Mouse (Mus musculus) left cerebral cortex, adult 9 months (tissue): Measurements from ENCODE around the gene Suds3.

Source experiments
- DNase-seq, 2 experiments: peaks; one replicate each; pipeline ENCODE4 v3.0.0; 2022; ENCODE audit warnings: low spot score in 2 of 2

Suds3 gene

DNA sequence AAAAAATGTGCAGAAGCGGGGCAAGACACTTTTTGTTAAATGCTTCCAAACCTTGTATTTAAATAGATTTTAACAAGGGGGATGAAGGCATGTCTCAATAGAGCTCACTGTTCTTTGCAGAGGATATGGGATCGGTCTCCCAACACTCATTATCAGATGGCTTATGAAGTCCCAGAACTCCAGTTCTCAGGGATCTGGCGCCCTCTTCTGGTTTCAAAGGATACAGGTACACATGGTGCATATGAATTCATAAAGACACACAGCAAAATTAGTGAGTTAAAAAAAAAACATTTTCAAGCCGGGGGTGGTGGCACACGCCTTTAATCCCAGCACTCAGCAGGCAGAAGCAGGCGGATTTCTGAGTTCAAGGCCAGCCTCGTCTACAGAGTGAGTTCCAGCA, 2.6 kb downstream of the Suds3 start:
- DNase-seq, result no peak

DNA sequence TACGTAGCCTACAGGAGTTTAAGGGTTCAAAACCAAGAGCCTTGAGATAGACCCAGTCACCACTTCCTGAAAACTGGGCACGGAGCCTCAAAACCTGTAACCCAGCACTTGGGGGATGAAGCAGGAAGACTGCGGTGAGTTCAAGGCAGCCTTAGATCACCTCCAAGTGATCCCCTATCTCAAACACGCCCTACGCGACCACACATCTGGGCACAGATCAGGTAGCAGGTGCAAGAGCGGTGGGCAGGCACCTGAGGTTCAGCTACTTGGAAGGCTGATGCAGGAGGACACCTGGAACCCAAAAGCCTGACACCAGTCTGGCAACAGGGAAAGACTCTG, 4.2 kb downstream of the Suds3 start:
- no peak for DNase-seq

GRCm38 (mm10) chr5:117111064-117111773, 4.7 kb downstream of the Suds3 start:
- no peak for DNase-seq

- no peak for DNase-seq
Observed at GRCm38 (mm10) chr5:117109522-117109921, 6.4 kb downstream of the Suds3 start.

DNA sequence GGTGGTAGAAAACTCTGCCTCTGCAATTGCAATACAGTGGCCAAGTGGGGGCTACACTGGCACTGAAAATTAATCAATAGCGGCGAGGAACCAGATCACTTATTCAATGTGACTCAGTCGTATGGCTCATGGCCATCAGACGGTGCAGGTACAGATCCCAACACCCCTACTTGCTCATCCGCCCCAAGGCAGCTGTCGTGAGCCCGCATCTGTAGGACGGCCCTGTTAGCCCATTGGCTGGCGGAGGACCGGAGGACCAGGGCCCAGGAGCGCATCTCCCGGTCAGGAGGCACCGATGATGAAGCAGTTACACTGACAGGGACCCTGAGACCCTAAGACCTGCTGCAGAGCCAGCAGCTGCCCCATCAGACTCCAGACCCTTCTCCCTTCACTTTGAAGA, 7.2 kb downstream of the Suds3 start:
- DNase-seq, result no peak

DNA sequence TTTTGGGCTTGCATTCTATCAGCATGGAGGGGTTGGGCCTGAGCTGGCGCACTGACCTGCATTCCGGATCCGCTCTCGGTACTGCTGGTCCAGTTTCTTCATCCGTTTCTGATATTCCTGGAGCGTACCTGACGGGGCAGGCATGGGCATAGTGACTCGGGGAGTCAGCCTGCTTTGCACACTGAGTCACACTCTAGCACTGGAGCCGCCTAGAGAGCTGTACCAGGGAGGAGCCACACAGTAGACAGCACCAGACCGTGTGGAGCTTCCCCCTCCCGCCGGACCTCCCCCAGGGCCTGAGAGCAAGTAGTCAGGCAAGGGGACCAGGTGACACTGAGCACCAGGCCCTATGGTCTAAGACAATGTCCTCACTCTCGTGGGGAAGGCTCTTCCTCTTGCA, 7.6 kb downstream of the Suds3 start:
- DNase-seq, result no peak

DNA sequence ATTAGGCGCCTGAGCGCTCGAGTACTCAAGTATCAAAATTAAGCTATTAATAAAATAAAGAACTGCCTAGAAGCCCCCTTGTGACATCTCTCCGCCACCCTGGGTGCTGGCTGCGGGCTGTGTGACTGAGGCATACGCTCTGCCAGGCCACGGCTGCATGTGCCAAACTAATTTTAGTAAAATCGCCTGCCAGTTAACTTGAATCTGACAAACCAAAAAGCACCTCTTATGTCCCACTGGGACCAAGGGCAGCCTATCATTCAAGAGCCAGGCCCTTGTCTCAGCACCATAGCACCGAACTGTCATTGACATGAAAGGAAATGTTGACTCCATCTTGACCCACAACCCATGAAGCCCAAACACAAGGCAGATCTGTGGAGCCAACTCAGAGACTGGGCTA, 10.2 kb downstream of the Suds3 start:
- no peak for DNase-seq

DNA sequence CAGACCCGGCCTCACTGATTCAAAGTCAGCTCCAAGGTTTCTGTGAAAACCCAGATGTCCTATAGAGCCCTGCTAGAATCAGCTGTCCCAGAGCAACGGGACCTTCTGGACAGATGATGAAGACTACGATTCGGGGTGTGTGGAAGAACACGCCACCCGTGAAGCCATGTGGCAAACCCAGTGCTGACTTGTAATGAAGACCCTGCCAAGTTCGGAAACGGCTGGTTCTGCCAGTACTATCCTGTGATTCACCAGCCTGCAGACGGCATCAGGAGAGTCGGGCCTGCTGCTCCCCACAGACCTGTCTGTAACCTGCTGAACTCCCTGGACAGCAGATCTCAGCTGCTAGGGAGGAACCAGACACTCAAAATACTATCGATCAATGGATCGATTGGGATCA, 11.6 kb downstream of the Suds3 start:
- no peak for DNase-seq

DNA sequence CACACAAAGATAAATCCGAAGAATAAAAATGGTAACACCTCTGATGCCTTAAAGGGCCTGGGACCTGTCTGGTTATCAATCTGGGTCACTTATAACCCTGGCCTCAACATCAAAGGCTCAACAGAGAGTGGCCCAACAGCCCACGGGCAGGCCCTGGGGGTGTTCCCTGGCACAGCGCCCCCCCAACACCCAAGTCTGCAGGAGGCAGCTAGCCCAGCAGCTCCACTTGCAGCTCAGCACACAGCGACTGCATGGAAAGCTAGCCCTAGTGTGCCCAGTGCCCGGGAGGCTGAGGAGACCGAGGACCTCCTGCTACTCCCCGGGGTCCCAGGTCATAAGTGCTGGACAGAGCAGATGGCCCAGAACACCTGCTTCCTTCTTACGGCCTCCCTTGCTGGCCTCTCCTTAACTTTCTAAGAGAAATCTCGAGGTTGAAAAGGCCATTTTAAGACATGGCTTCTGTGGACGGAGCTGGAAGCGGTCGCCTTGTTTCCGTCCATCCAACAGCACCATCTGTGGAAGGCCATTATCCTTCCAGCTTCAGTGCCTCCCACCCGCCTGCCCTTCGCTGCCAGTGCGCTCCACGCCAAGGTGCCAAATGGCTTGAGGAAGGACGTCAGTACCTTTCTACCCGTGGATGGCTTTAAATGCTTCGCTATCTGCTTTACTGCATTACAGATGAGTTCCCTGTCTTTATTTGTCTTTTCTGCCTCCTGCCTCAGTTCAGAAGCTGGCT, 12.6 kb downstream of the Suds3 start:
- DNase-seq, result no peak

DNA sequence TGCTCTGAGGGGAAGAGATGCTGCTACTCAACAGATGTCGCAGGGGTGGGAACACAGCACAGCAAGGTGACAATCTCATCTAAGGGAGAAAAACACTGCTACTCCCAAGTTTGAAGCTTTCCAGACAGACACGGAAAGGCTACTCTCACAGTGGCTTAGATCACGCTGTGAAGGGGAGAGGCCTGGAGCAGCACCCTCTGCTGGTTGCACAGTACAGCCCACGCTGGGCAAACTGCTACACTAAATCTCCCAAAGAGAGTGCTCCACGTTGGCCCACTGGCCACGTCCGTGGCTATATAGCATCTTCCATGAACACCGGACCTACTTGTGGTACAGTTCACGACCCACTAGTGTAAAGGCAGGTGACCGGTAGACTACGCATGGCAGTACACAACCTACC, 16.2 kb downstream of the Suds3 start:
- DNase-seq, result no peak

GRCm38 (mm10) chr5:117099008-117099407, 16.9 kb downstream of the Suds3 start:
- DNase-seq, result no peak

DNA sequence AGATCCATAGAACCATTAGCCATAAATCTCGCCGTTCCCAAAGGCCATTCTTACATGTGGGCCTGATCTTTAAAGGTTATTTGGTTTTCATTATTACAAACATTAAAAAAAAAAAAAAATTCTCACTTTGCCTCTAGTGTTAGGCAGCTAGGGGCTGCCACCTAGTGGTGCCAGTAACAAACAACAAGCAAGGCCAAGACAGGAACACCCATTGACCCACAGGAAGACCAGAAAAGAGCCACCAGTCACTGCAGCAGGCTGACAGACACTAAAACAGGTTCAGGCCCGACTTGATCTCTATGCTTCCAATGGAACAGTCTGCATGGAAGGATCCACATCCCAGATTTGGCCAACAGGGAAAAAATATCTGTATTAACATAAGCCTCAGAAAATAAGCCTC, 19.2 kb downstream of the Suds3 start:
- DNase-seq, result peak in 1 of 2 experiments; percentile 56

- peak in 1 of 2 experiments; percentile 49 for DNase-seq
Observed at GRCm38 (mm10) chr5:117094431-117094830, 21.5 kb downstream of the Suds3 start.

DNA sequence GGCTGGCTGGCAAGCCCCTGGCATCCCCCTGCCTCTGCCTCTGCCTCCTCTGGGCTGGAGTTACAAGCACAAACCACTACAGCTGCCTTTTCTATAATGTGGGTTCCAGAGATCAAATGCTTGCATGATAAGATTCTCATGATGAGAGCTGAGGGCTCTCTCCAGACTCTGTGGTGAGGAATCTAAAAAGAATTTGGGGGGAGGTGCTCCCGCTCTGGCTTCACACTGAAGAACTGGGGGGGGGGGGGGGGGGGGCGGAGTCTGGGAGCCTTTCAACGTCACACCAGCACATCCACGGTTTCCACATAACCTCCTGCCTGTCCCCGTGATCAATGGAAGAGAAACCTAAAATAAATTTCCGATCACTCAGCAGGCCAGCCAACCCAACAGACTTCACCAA, 26.1 kb downstream of the Suds3 start:
- DNase-seq, result no peak

DNA sequence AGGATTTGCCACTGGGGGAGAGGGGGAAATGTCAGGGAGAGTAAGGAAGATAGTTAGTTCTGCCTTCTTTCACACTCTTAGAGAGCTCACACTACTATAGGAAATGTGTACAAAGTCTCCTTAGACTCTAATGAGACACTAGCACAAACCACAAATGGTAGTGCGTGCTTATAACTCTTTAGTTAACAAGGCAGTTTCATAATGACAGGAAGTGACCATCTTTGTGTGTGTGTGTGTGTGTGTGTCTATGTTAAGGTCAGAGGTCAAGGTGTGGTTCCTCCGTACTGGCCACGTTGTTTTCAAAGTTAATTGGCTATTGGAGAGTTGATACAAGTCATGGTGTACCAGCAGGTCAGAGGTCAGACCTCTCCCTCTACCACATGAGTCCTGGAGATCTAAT, 26.8 kb downstream of the Suds3 start:
- DNase-seq, result no peak

- DNase-seq, result no peak
Observed at GRCm38 (mm10) chr5:117087718-117088117, 28.2 kb downstream of the Suds3 start.

- peak in 1 of 2 experiments; percentile 46 for DNase-seq
Observed at GRCm38 (mm10) chr5:117069498-117069894, 46.4 kb downstream of the Suds3 start.

DNA sequence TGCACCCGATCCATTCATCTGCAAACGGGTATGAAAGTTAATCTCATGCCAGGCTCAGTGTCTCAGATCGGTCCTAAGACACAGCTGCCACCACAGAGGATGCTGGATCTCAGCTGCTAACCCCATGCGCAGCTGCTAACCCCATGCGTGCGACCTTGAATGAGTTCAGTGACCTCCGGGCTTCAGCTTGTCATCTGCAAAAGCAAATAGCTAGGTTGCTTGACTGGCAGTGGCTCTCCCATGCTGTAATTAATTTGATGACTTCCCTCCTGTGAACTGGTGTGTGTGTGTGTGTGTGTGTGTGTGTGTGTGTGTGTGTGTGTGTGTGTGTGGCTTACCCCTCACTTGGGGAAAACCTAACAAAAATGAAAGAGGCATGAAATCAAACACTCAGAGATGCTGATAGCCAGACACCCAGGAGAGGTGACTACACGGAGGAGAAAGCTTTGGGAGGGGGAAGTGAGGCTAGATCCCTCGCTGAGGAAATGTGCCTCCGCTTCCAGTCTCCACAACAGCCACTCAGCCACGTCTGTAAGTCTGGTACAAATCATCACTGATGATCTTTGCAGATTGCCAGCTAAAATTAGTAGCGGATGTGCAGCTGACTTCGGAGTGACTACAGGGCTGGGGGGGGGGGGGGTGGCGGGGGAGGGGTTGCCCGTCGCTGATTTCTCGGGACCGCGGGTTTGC, 47.0 kb downstream of the Suds3 start:
- no peak for DNase-seq

DNA sequence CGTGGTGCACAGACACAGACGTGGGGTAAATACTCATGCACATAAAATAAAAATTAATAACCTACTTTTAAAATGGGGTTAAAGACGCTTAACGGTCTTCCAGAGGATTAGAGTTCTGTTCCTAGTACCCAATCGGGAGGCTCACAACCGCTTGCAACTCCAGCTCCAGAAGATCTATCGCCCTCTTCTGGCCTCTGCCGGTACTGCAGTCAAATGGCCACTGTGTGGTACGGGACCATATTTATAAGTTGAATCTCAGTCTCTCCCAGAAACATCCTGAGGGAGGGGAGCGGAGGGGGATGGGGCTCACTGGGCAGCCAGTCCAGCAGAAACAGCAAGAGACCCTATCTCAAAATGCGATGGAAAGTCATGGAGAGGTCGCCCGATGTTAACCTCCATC, 47.7 kb downstream of the Suds3 start:
- no peak for DNase-seq

DNA sequence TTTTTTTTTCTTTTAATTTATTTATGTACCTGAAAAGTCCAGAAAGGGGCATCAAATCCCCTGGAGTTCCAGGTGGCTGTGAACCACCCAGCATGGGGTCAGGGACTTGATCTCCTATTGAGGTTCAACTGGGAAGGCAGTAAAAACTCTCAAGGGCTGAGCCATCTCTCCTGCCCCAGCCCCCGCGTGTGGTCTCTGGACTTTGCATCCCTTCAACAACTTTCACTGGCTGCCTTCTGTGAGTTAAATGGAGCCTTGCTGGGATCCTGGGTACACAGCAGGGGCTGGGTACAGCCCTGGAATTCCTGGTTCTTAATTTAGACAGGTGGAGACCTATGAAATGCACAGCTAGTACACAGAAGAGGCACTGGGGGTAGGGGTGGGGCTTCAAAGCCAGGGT, 54.7 kb downstream of the Suds3 start:
- DNase-seq, result no peak

GRCm38 (mm10) chr5:117060484-117061130, 55.3 kb downstream of the Suds3 start:
- DNase-seq, result no peak

- DNase-seq, result no peak
Observed at GRCm38 (mm10) chr5:117049940-117050339, 66.0 kb downstream of the Suds3 start.

GRCm38 (mm10) chr5:117045101-117045500, 70.8 kb downstream of the Suds3 start:
- no peak for DNase-seq
